Mouse (Mus musculus): ENCODE data around the gene Dmpk. TPM values are rescaled to one million over a fixed set of nuclear protein-coding genes. Genes with fewer than 3 reads are reported as not detected.

Gene Dmpk
- polyA plus RNA-seq, 1 experiment from 2014 or later, result 12.4 TPM

GRCm38 (mm10) chr7:19086760-19087159, 3.1 kb downstream of the Dmpk start:
- WGBS, result 55% methylated on average over 18 of the region's 18 CpGs
- H3K4me1 ChIP-seq (replicated peaks; ENCODE audit: control insufficient read depth, insufficient read depth, low read length), result peaks cover 9% of the 10 kb centered on the region

DNA sequence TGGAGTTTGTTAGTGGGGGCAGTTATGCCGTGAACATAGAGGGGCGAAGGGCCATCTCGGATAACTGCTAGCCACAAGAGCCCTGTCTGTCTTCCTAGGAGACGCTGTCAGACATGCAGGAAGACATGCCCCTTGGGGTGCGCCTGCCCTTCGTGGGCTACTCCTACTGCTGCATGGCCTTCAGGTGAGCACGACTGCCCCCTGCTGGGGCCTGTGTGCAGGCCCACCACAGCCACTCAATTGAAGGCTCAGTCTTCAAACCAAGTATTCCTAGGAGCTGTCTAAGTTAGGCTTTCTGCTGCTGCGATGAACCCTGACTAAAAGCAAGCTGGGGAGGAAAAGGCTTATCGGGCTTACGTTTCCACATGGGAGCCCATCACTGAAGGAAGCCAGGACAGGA, 5.2 kb downstream of the Dmpk start:
- DNase-seq (ENCODE audit: low spot score) (peak; percentile 85), ATAC-seq (replicated peaks; ENCODE audit: low FRiP score) (no peak)
- 49% methylated on average over 10 of the region's 10 CpGs for WGBS
- no peaks in the 10 kb centered on the region for H3K9me3 ChIP-seq (ENCODE audit: control insufficient read depth, low read length)
- H3K4me1 ChIP-seq (replicated peaks; ENCODE audit: control insufficient read depth, insufficient read depth, low read length), result peaks cover 25% of the 10 kb centered on the region
- H3K36me3 ChIP-seq (ENCODE audit: control insufficient read depth, insufficient read depth, low read length), result no peaks in the 10 kb centered on the region; the same call in 1 of the 2 replicates
- H3K27ac ChIP-seq (ENCODE audit: low read depth, low read length), result no peak overlapping the region
- no peak overlapping the region for H3K9ac ChIP-seq (ENCODE audit: low read length)
- H3K4me3 ChIP-seq (ENCODE audit: low read depth, low read length), result no peak overlapping the region
- peaks cover 13% of the 10 kb centered on the region for H3K27me3 ChIP-seq (ENCODE audit: control insufficient read depth, insufficient read depth, low read length)
- no peak overlapping the region for H3K4me2 ChIP-seq (ENCODE audit: low read depth, low read length, severe bottlenecking)

More at GRCm38 (mm10) chr7:19086760-19087159, 3.1 kb downstream of the Dmpk start:
- no peak for DNase-seq (ENCODE audit: low spot score)
- H3K27me3 ChIP-seq (ENCODE audit: control insufficient read depth, insufficient read depth, low read length), result peaks cover 11% of the 10 kb centered on the region
- no peaks in the 10 kb centered on the region for H3K9me3 ChIP-seq (ENCODE audit: control insufficient read depth, low read length)
- H3K4me2 ChIP-seq (ENCODE audit: low read depth, low read length, severe bottlenecking), result no peak overlapping the region
- H3K27ac ChIP-seq (ENCODE audit: low read depth, low read length), result no peak overlapping the region
- H3K36me3 ChIP-seq (ENCODE audit: control insufficient read depth, insufficient read depth, low read length), result peaks cover 1% of the 10 kb centered on the region; the same call in 1 of the 2 replicates
- H3K4me3 ChIP-seq (ENCODE audit: low read depth, low read length), result no peak overlapping the region
- no peak overlapping the region for H3K9ac ChIP-seq (ENCODE audit: low read length)
- no peak for ATAC-seq (replicated peaks; ENCODE audit: low FRiP score)

DNA sequence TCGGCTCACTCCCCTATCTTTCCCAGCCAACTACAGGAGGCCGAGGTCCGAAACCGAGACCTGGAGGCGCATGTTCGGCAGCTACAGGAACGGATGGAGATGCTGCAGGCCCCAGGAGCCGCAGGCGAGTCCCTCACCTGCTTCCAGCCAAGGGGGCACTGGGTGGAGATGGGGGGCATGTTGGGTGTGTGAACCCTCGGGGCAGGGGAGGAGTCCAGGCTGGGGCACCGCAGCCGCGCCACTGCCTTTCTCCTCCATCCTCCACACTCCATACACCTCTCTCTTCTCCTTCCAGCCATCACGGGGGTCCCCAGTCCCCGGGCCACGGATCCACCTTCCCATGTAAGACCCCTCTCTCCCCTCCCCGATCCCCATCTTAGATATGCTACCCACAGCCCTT, 8.3 kb downstream of the Dmpk start:
- H3K27me3 ChIP-seq (ENCODE audit: control insufficient read depth, insufficient read depth, low read length), result peaks cover 13% of the 10 kb centered on the region
- peak overlapping the region; percentile 72; the same call in 1 of the 2 replicates for H3K4me3 ChIP-seq (ENCODE audit: low read depth, low read length)
- DNase-seq (ENCODE audit: low spot score), result peak; percentile 65
- H3K4me1 ChIP-seq (replicated peaks; ENCODE audit: control insufficient read depth, insufficient read depth, low read length), result peaks cover 29% of the 10 kb centered on the region
- no peaks in the 10 kb centered on the region for H3K9me3 ChIP-seq (ENCODE audit: control insufficient read depth, low read length)
- peak overlapping the region; percentile 30 for H3K9ac ChIP-seq (ENCODE audit: low read length)
- no peak for ATAC-seq (replicated peaks; ENCODE audit: low FRiP score)
- peak overlapping the region; percentile 95 for H3K4me2 ChIP-seq (ENCODE audit: low read depth, low read length, severe bottlenecking)
- H3K27ac ChIP-seq (ENCODE audit: low read depth, low read length), result no peak overlapping the region
- H3K36me3 ChIP-seq (ENCODE audit: control insufficient read depth, insufficient read depth, low read length), result no peaks in the 10 kb centered on the region; the same call in 1 of the 2 replicates
- 17% methylated on average over 14 of the region's 17 CpGs for WGBS

DNA sequence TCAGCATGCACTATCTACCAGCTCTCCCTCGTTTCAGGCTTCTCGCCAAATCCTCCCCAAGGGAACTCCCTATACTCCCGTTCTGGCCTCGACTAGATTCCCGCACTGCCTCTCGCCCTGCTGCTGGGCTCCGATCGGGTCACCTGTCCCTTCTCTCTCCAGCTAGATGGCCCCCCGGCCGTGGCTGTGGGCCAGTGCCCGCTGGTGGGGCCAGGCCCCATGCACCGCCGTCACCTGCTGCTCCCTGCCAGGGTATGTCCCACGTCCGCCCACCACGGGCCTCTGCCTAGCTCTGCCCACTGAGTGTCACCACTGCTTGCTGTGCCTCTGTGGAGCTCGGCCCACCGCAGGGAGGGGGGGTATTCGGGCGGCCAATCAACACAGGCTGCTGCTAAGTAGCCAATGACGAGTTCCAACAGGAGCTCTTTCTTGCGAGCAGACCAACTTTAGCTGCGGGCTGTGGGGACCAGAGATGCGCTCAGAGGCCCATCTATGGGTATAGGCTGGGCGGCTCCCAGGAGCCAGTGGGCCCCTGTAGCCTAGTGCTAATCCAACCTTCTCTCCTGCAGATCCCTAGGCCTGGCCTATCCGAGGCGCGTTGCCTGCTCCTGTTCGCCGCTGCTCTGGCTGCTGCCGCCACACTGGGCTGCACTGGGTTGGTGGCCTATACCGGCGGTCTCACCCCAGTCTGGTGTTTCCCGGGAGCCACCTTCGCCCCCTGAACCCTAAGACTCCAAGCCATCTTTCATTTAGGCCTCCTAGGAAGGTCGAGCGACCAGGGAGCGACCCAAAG, 8.9 kb downstream of the Dmpk start:
- 4% methylated on average over 38 of the region's 38 CpGs for WGBS
- peak overlapping the region; percentile 56 for H3K9ac ChIP-seq (ENCODE audit: low read length)
- H3K27me3 ChIP-seq (ENCODE audit: control insufficient read depth, insufficient read depth, low read length), result peaks cover 13% of the 10 kb centered on the region
- H3K27ac ChIP-seq (ENCODE audit: low read depth, low read length), result peak overlapping the region; percentile 76
- peak overlapping the region; percentile 72 for H3K4me3 ChIP-seq (ENCODE audit: low read depth, low read length)
- DNase-seq (ENCODE audit: low spot score), result peak; percentile 91
- ATAC-seq (replicated peaks; ENCODE audit: low FRiP score), result peak; percentile 68
- H3K36me3 ChIP-seq (ENCODE audit: control insufficient read depth, insufficient read depth, low read length), result no peaks in the 10 kb centered on the region
- no peaks in the 10 kb centered on the region for H3K9me3 ChIP-seq (ENCODE audit: control insufficient read depth, low read length)
- H3K4me2 ChIP-seq (ENCODE audit: low read depth, low read length, severe bottlenecking), result peak overlapping the region; percentile 95
- H3K4me1 ChIP-seq (replicated peaks; ENCODE audit: control insufficient read depth, insufficient read depth, low read length), result peaks cover 33% of the 10 kb centered on the region

- Histone ChIP-seq H3K27ac (ENCODE audit: low read depth, low read length) (peak overlapping the region; percentile 76), H3K4me1 (replicated peaks; ENCODE audit: control insufficient read depth, insufficient read depth, low read length) (peaks cover 33% of the 10 kb centered on the region), H3K27me3 (ENCODE audit: control insufficient read depth, insufficient read depth, low read length) (peaks cover 13% of the 10 kb centered on the region), H3K9me3 (ENCODE audit: control insufficient read depth, low read length) (no peaks in the 10 kb centered on the region), H3K4me2 (ENCODE audit: low read depth, low read length, severe bottlenecking) (peak overlapping the region; percentile 95), H3K36me3 (ENCODE audit: control insufficient read depth, insufficient read depth, low read length) (no peaks in the 10 kb centered on the region), H3K4me3 (ENCODE audit: low read depth, low read length) (peak overlapping the region; percentile 72), H3K9ac (ENCODE audit: low read length) (peak overlapping the region; percentile 56)
- ATAC-seq (replicated peaks; ENCODE audit: low FRiP score) (peak; percentile 44), DNase-seq (ENCODE audit: low spot score) (peak; percentile 92)
- WGBS, result 0% methylated on average over 15 of the region's 15 CpGs
These were observed 9.5 kb downstream of the Dmpk start for GRCm38 (mm10) chr7:19093174-19093521.

DNA sequence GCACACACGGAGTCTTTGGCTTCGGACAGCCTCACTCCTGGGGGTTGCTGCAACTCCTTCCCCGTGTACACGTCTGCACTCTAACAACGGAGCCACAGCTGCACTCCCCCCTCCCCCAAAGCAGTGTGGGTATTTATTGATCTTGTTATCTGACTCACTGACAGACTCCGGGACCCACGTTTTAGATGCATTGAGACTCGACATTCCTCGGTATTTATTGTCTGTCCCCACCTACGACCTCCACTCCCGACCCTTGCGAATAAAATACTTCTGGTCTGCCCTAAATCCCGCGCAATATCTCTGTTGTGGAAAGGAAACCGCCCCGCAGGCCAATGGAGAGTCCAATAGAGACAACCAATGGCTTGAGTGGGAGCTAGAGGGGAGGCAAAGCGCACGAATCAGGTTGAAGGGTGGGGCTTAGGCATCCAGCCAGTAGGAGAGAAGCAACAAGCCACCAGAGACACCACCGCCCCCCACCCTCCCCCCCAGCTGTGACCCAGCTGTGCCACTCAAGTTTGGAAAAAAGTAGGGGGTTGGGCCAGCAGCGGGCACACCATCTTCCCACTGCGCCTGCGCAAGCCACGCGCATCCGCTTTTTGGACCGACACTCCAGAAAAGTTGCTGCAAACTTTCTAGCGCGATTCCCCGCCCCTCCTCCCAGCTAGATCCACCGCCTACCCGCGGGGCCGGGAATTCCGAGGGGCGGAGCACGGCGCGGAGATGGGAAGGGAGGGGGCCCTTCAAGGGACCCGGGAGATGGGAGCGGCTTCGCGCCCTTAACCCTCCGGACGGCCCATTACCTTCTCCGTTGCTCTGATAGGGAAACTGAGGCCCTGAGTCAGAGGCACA, 10.1 kb downstream of the Dmpk start:
- no peaks in the 10 kb centered on the region for H3K36me3 ChIP-seq (ENCODE audit: control insufficient read depth, insufficient read depth, low read length)
- WGBS, result under 1% methylated on average over 45 of the region's 45 CpGs
- peak; percentile 85 for ATAC-seq (replicated peaks; ENCODE audit: low FRiP score)

DNA sequence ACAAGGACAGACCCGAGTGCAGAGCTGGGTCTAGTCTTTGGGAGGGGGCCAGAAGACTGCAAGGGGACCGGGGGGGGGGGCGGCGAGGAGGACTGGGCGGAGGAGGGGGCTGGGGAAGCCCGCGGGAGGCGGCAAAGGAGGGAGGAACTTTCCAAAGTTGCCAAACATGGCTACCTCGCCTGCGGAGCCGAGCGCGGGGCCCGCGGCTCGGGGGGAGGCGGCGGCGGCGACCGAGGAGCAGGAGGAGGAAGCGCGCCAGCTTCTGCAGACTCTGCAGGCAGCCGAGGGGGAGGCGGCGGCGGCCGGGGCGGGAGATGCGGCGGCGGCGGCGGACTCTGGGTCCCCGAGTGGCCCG, 10.8 kb downstream of the Dmpk start, which contains the start of gene Six5:
Six5 (plus strand) TSS at position 124 of the 355 bp plus-strand sequence.
- no peak for DNase-seq (ENCODE audit: low spot score)
- ATAC-seq (replicated peaks; ENCODE audit: low FRiP score), result no peak
- Histone ChIP-seq H3K9ac (ENCODE audit: low read length) (peak within 1 kb of the TSS; percentile 93), H3K27ac (ENCODE audit: low read depth, low read length) (peak within 1 kb of the TSS; percentile 97), H3K4me2 (ENCODE audit: low read depth, low read length, severe bottlenecking) (peak within 1 kb of the TSS; percentile 95), H3K27me3 (ENCODE audit: control insufficient read depth, insufficient read depth, low read length) (peaks cover 13% of the 10 kb centered on the region), H3K4me1 (replicated peaks; ENCODE audit: control insufficient read depth, insufficient read depth, low read length) (peaks cover 33% of the 10 kb centered on the region), H3K9me3 (ENCODE audit: control insufficient read depth, low read length) (no peaks in the 10 kb centered on the region), H3K36me3 (ENCODE audit: control insufficient read depth, insufficient read depth, low read length) (no peaks in the 10 kb centered on the region), H3K4me3 (ENCODE audit: low read depth, low read length) (peak within 1 kb of the TSS; percentile 72)
- WGBS, result under 1% methylated on average over 23 of the region's 36 CpGs

More for the DNA sequence above, 10.1 kb downstream of the Dmpk start:
- Histone ChIP-seq H3K4me2 (ENCODE audit: low read depth, low read length, severe bottlenecking) (peak overlapping the region; percentile 95), H3K4me1 (replicated peaks; ENCODE audit: control insufficient read depth, insufficient read depth, low read length) (peaks cover 33% of the 10 kb centered on the region), H3K4me3 (ENCODE audit: low read depth, low read length) (peak overlapping the region; percentile 72), H3K9ac (ENCODE audit: low read length) (peak overlapping the region; percentile 93), H3K9me3 (ENCODE audit: control insufficient read depth, low read length) (no peaks in the 10 kb centered on the region), H3K27me3 (ENCODE audit: control insufficient read depth, insufficient read depth, low read length) (peaks cover 13% of the 10 kb centered on the region), H3K27ac (ENCODE audit: low read depth, low read length) (peak overlapping the region; percentile 97)
- peak; percentile 99 for DNase-seq (ENCODE audit: low spot score)

DNA sequence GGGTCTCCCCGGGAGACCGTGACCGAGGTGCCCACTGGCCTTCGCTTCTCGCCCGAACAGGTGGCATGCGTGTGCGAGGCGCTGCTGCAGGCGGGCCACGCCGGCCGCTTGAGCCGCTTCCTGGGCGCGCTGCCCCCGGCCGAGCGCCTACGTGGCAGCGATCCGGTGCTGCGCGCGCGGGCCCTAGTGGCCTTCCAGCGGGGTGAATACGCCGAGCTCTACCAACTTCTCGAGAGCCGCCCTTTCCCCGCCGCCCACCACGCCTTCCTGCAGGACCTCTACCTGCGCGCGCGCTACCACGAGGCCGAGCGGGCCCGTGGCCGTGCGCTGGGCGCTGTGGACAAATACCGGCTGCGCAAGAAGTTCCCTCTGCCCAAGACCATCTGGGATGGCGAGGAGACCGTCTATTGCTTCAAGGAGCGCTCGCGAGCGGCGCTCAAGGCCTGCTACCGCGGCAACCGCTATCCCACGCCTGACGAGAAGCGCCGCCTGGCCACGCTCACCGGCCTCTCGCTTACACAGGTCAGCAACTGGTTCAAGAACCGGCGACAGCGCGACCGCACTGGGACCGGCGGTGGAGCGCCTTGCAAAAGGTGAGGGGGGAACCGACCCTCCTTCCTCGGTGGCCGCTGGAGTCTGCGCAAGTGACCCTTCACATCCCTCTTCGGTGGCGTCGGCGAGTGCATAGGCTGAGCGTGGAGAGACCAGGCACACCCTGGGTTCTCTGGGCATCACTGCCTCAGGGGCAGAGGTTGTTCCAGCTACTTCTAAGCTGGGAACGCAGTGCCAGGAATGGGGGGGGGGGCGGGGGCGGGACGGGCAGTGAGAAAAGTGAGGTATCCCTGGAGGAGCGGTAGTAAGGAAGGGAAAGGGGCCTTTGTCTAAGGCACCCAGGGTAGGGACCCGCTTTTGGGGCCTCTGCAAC, 11.4 kb downstream of the Dmpk start:
- WGBS, result under 1% methylated on average over 84 of the region's 87 CpGs
- Histone ChIP-seq H3K4me1 (replicated peaks; ENCODE audit: control insufficient read depth, insufficient read depth, low read length) (peaks cover 33% of the 10 kb centered on the region), H3K4me2 (ENCODE audit: low read depth, low read length, severe bottlenecking) (peak overlapping the region; percentile 95), H3K9me3 (ENCODE audit: control insufficient read depth, low read length) (no peaks in the 10 kb centered on the region), H3K27me3 (ENCODE audit: control insufficient read depth, insufficient read depth, low read length) (peaks cover 13% of the 10 kb centered on the region), H3K27ac (ENCODE audit: low read depth, low read length) (peak overlapping the region; percentile 97), H3K36me3 (ENCODE audit: control insufficient read depth, insufficient read depth, low read length) (no peaks in the 10 kb centered on the region), H3K9ac (ENCODE audit: low read length) (peak overlapping the region; percentile 93), H3K4me3 (ENCODE audit: low read depth, low read length) (peak overlapping the region; percentile 72)
- no peak for ATAC-seq (replicated peaks; ENCODE audit: low FRiP score)
- DNase-seq (ENCODE audit: low spot score), result peak; percentile 86
